Mouse (Mus musculus) small intestine, adult 2 months (tissue): ENCODE results near the gene Rufy4. TPM values are rescaled to one million over a fixed set of nuclear protein-coding genes. Genes with fewer than 3 reads are reported as not detected.

Experiments used
- H3K27ac ChIP-seq: fragments of 200-500 bp; 2 replicates; pipeline ENCODE4 v1.5.1; 2012; ENCODE audit warnings: low read depth, low read length, control low read depth, inconsistent platforms; ENCODE audit not compliant: insufficient read depth
- H3K27me3 ChIP-seq: fragments of 200-500 bp; 2 replicates; pipeline ENCODE4 v1.6.1; 2012; ENCODE audit warnings: mild to moderate bottlenecking, moderate library complexity, low read length, inconsistent platforms; ENCODE audit not compliant: control insufficient read depth, insufficient read depth
- H3K36me3 ChIP-seq: fragments of 200-500 bp; 2 replicates; pipeline ENCODE4 v1.6.1; 2012; ENCODE audit warnings: mild to moderate bottlenecking, low read length, control low read depth, inconsistent platforms; ENCODE audit not compliant: control insufficient read depth, insufficient read depth
- H3K4me1 ChIP-seq: fragments of 200-500 bp; 2 replicates; pipeline ENCODE4 v1.6.1; 2012; ENCODE audit warnings: low read length, inconsistent platforms, mixed read lengths; ENCODE audit not compliant: control insufficient read depth, insufficient read depth, insufficient read length
- H3K4me3 ChIP-seq: fragments of 200-500 bp; 2 replicates; pipeline ENCODE4 v1.5.1; 2012; ENCODE audit warnings: low read depth, mild to moderate bottlenecking, control low read depth, inconsistent platforms, low read length, moderate library complexity
- CTCF ChIP-seq: fragments of 200-500 bp; IDR thresholded peaks from 2 replicates; pipeline ENCODE4 v1.5.1; 2012; ENCODE audit warnings: low read depth, mild to moderate bottlenecking, control low read depth, inconsistent platforms, low read length, moderate library complexity, mixed read lengths; ENCODE audit not compliant: insufficient replicate concordance, insufficient read length; ENCODE audit errors: extremely low read depth
- POLR2A ChIP-seq: fragments of 200-500 bp; IDR thresholded peaks from 2 replicates; pipeline ENCODE4 v1.6.1; 2012; ENCODE audit warnings: low read depth, mild to moderate bottlenecking, control low read depth, inconsistent platforms, low read length, moderate library complexity
- WGBS: fragments of 180-500 bp; shearing (Covaris S2); methylation state at CpG from one replicate; pipeline ENCODE4 v1.1.7; 2018; 5-methylcytosine and 5-hydroxymethylcytosine counted together
- polyA plus RNA-seq: library from polyadenylated mRNA; depleted of rRNA; stranded (reverse); fragments of >200 nt; gene quantifications from 2 replicates; pipeline ENCODE4 v1.2.3, GENCODE M21; 2012

Gene Rufy4
- polyA plus RNA-seq, 1 experiment: not detected

DNA sequence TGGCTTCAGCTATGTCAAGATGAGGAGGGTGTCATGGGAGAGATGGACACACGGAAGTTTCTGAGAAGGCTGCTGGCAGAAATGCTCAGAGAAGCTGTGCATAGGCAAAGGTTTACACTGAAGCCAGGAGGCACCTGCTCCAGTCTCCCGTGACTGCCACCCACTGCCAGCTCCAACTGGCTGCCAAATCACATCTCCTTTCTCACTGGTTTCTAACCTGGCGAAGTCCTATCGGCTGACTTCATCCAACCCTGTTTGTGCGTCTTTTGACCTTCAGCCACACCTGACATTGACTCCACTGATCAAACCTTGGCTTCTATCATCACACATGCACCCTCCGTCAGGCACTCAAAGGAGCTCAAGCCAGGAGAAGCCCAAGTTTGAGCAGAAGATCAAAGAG, 7.5 kb upstream of the Rufy4 start:
- TF ChIP-seq CTCF: no peak
- no peak for TF ChIP-seq POLR2A
- H3K27me3 ChIP-seq: no peaks in the 10 kb centered on the region
- no peak overlapping the region for H3K4me3 ChIP-seq
- H3K36me3 ChIP-seq: no peaks in the 10 kb centered on the region
- 76% methylated on average over 6 of the region's 6 CpGs for whole genome bisulfite sequencing
- no peak overlapping the region for H3K27ac ChIP-seq
- no peaks in the 10 kb centered on the region for H3K4me1 ChIP-seq

DNA sequence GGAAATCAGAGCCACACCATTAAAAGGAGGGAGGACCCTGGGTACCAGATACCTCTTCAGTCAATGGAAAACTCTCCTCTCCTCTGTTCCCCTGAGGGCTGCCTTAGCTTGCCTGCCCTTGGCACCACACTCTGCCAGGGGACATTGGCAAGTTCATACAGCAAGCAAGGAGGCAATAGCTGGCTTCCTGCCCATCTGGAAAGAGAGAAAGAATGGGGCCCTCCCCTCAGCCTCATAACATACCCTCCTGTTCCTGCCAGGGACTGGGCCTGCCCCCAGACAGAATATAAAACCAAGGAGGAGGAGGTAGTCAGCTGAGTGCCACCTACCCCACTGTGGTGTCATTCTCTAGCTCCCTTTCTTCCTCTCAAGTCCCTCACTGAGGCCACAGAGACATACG, 6.2 kb upstream of the Rufy4 start:
- Histone ChIP-seq H3K36me3 (no peaks in the 10 kb centered on the region), H3K4me3 (no peak overlapping the region), H3K27ac (no peak overlapping the region), H3K27me3 (peaks cover 1% of the 10 kb centered on the region; the same call in 1 of the 2 replicates), H3K4me1 (no peaks in the 10 kb centered on the region)
- TF ChIP-seq CTCF (no peak), POLR2A (no peak)
- WGBS: 80% methylated on average over 1 of the region's 1 CpGs

DNA sequence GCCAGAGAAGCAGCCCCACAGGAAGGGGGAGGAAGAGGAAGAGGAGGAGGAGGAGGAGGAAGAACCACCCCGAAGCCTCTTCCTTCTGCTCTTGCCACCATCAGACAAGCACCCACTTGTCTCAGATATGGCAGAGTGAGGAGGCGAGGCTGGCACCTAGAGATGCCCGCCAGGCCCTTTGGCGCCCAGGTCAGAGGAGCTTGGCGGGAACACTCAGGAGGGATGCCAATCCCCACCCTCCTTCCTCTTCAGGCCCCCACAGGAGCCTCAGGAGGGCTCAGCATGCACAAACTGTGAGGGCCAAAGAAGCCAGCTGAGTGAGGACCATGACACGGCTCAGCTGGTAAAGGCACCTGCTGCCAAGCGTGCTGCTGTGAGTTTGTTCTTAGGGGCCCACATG, 4.2 kb upstream of the Rufy4 start:
- H3K36me3 ChIP-seq: no peaks in the 10 kb centered on the region
- H3K27me3 ChIP-seq: peaks cover 9% of the 10 kb centered on the region; the same call in 1 of the 2 replicates
- H3K27ac ChIP-seq: no peak overlapping the region
- 76% methylated on average over 7 of the region's 7 CpGs for WGBS
- no peaks in the 10 kb centered on the region; the same call in 1 of the 2 replicates for H3K4me1 ChIP-seq
- no peak overlapping the region for H3K4me3 ChIP-seq
- TF ChIP-seq POLR2A: no peak
- TF ChIP-seq CTCF: no peak

DNA sequence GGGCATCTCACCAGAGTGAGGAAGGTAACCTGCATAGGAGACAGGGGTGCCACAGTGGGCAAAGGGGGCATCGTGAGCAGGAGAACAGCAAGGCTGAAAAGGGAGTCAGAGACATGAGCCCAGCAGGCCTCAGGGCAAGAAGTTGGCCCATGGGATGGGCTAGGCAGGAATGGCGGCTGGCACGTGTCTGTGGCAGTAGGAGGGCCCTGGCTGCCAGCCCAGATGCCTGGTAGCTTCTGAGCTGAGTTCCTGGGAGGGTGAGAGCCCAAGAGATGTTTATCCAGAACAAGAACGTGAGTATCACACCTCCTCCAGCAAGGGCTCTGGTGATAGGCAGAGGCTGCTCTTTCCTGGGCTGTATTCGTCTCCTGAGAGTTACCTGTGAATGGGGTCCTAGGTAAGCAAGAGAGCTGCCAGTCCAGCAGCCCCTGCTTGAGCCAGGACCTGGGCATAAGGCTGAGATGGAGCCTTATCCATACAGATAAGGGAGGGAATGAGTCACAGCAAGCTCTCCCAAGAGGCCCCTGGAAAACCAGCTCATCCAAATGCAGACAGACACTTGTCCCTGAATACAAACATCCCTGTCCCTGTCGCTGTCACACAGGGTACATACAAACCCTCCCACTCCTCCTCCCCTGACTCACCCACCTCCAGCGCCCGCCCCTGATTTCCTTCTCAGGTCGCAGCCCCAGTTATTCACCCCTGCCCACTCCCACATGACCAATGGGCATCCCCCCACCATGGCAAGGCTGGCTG, 3.3 kb upstream of the Rufy4 start:
- H3K4me1 ChIP-seq: no peaks in the 10 kb centered on the region; the same call in 1 of the 2 replicates
- no peak overlapping the region for H3K4me3 ChIP-seq
- peaks cover 9% of the 10 kb centered on the region; the same call in 1 of the 2 replicates for H3K27me3 ChIP-seq
- 25% methylated on average over 9 of the region's 9 CpGs for WGBS
- H3K36me3 ChIP-seq: no peaks in the 10 kb centered on the region
- no peak overlapping the region for H3K27ac ChIP-seq
- TF ChIP-seq CTCF: no peak
- TF ChIP-seq POLR2A: no peak

DNA sequence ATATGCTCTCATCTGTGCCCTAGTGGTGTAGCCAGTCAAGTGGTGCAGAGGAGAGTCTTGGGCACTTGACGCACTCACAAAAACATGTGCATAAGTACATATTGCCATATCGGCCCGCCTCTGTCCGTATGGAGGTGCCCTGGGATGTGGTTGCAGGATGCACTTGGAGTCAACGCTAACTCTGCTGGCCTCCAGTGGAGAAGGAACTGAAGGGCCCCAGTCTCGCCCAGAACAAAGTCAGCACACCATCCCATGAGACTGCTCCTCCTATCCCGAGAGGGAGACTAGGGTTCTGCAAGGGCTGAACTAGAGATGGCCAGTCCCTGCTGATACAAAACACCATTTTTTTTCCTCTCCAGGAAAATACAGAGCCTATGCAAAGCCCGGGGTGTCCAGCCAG, 2.1 kb upstream of the Rufy4 start:
- WGBS: 69% methylated on average over 8 of the region's 8 CpGs
- Histone ChIP-seq H3K4me1 (no peaks in the 10 kb centered on the region; the same call in 1 of the 2 replicates), H3K4me3 (no peak overlapping the region), H3K36me3 (no peaks in the 10 kb centered on the region), H3K27me3 (peaks cover 9% of the 10 kb centered on the region; the same call in 1 of the 2 replicates), H3K27ac (no peak overlapping the region)
- no peak for TF ChIP-seq POLR2A
- TF ChIP-seq CTCF: no peak

DNA sequence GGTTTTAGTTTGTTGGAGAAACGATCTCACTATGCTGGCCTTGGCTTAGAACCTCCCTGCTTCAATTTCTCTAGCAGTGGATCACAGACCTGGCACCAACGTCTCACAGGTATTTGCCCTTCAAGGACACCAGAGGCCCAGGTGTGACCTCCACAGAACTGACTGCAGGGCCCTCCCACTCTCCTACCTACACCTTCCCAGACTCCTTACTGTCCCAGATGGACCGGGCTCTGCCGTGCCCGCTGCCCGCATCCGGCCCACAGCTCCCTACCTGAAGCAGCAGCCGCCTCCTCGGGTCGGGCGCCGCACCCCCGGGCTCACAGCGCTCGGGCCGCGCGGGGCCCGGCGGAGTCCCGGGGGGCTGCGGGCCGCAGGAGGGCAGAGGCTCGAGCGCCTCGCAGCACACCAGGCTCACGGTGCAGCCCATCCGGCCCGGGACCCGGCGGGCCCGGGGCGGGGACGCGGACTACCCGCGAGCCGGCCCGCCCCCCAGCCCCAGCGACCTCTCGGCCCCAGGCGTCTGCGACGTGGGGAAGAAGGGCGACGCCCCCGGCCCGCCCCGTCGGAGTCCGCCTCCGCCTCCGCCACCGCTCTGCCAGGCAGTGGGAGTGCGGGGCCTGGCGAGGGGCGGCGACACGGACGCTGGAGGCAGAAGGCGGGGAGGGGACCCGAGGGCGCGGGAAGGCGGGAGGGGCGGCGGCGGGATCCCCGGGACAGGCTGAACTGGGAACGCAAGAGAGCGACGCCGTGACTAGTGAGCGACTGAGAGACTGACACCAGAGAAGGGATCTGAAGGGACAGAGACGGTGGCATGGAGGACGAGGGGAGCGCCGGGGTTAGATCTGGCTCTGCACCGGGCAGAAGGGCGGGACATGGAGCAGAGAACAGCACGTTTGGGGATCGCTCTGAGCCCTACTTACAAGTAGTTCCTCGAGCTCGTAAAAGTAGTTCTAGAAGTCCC, 1.0 kb upstream of the Rufy4 start, which contains the start of gene Tns1:
Gene Tns1, minus strand, starts transcription at position 429 of the 961 bp plus-strand sequence.
- WGBS: 2% methylated on average over 84 of the region's 84 CpGs
- Histone ChIP-seq H3K4me3 (peak within 1 kb of the TSS; percentile 63), H3K27me3 (peaks cover 9% of the 10 kb centered on the region; the same call in 1 of the 2 replicates), H3K27ac (no peak within 1 kb of the TSS), H3K36me3 (no peaks in the 10 kb centered on the region), H3K4me1 (no peaks in the 10 kb centered on the region; the same call in 1 of the 2 replicates)
- TF ChIP-seq CTCF (no peak), POLR2A (no peak)
